Mouse (Mus musculus): ENCODE measurements around the gene Gm8334. TPM values are rescaled to one million over a fixed set of nuclear protein-coding genes. Genes with fewer than 3 reads are reported as not detected.
"Not testable (repeated sequence)": the region's sequence is repeated elsewhere in the genome, so short reads cannot be mapped to it uniquely, and the experiment has no call there.

The Gm8334 gene
- polyA plus RNA-seq (2012; rRNA removed): not detected in 2 replicates

- not testable (repeated sequence) for DNase-seq; H3K4me1 ChIP-seq (ENCODE audit: control insufficient read depth, insufficient read depth, low read length); H3K4me3 ChIP-seq (replicated peaks; ENCODE audit: extremely low read depth, low read depth, low read length)
- 89% methylated on average over 4 of the region's 7 CpGs for whole genome bisulfite sequencing
Measured at GRCm38 (mm10) chrX:148615053-148615452, at the start of gene Gm8334. TSS of gene Gm8334 (minus strand) at chrX:148615153.

GRCm38 (mm10) chrX:148663298-148663697, 48.3 kb upstream of the Gm8334 start, which contains the start of gene Gm15127:
TSS of gene Gm15127 (plus strand) at chrX:148663598.
- not testable (repeated sequence) for H3K4me3 ChIP-seq (replicated peaks; ENCODE audit: extremely low read depth, low read depth, low read length); H3K4me1 ChIP-seq (ENCODE audit: control insufficient read depth, insufficient read depth, low read length); DNase-seq
- WGBS: 67% methylated on average over 3 of the region's 4 CpGs

Other genes starting within 250 kb of the Gm8334 start
- not detected in 2 replicates for gene Gm15114, start 126.2 kb downstream of the Gm8334 start, polyA plus RNA-seq (2012; rRNA removed)
- gene Gm15127, start 48.4 kb upstream of the Gm8334 start, polyA plus RNA-seq (2012; rRNA removed): not detected in 2 replicates
- not detected in 2 replicates for gene Luzp4, start 242.5 kb upstream of the Gm8334 start, polyA plus RNA-seq (2012; rRNA removed)